Mouse (Mus musculus) megakaryocyte, adult 5-6 weeks (primary cell): Measurements from ENCODE around the gene Prkch. TPM values are rescaled to one million over a fixed set of nuclear protein-coding genes. Genes with fewer than 3 reads are reported as not detected.

ENCODE experiments used
- ATAC-seq: 2 replicates; pipeline ENCODE4 v1.8.0; 2016; ENCODE audit warnings: mild to moderate bottlenecking, inconsistent platforms; ENCODE audit not compliant: poor library complexity, severe bottlenecking
- total RNA-seq, 2 experiments: library from RNA; stranded (forward) in 1 of 2; stranded (reverse) in 1 of 2; fragments of 153-499, 151-499 nt in 1 of 2; fragments of 221-1000, 200-1000 nt in 1 of 2; gene quantifications; 2 replicates each; pipeline versions ENCODE4 v1.2.3 to v1.2.4; 2015 to 2017

Prkch gene
- total RNA-seq, 2 experiments from 2014 or later, result 14.0 to 15.5 TPM

DNA sequence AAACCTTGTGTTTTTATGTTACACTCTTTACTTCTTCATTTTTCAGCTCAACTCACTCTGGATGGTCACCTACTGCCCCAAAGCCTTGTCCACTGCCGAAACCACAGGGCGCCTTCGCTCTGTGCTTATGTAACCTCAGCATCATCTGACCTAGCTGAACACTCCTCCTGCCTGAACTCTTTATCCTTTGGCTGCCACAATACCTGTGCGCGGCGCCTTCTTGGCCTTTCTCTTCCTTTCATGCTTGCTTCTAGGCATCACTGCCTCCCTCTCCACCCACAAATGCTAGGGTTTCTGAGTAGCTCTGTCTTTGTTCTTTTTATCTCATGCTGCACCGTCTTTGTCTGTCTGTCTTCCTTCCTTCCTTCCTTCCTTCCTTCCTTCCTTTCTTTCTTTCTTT, 3.8 kb upstream of the Prkch start:
- ATAC-seq, result no peak

DNA sequence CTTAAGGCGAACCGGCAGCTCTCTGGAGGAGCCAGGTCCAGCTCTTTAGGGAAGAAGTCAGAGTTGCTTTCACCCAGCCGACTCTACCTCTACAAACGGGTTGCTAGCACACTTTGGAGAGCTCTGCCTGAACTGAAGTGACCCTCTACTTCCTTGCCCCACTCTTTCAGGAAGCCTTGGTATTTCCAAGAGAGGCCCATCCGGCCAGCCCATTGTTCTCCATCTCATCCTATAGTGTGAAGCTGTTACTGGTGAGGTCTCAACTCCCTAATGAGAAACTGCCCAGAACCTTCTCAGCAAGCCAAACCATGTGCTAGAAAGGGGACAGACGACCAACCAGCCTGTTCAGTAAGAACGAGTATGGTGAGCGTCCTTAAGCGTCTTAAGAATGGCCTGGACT, 1.3 kb upstream of the Prkch start:
- no peak for ATAC-seq

DNA sequence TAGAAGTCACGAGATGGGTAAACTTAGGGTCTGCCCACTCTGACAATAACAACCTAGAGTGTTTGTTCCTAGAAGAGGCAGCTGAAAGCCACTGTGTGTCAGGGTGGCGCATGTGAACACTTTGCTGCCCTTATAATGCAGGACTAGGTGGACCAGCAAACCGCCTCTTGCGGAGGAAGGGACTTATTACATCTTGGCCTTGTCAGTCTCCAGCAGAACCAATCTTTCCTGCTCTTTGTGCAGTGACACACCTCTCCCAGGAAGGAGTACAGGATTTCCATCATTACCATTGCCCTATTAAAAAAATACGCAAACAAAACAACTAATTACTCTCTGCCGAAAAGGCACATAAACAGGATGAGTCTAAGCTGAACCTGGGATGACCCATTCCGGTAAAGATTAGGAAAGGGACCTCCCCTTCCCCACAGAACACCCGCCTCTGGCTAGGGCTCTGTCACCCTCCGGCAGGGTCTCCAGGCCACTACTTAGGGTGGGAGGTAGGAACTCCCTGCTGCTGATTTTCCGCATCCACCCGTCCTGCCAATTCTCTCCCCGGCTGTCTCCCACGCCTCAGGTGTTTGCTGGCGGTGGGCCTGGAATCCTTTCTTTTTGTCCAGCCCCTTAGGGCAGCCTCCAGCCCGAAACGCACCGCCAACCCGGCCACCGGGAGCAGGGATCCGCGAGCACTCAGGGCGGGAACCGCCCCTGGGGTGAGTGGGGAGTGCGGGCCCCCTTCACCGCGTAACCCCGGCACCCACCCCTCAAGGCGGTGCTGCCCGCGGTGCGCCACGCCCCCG, 585 bp upstream of the Prkch start:
- no peak for ATAC-seq

DNA sequence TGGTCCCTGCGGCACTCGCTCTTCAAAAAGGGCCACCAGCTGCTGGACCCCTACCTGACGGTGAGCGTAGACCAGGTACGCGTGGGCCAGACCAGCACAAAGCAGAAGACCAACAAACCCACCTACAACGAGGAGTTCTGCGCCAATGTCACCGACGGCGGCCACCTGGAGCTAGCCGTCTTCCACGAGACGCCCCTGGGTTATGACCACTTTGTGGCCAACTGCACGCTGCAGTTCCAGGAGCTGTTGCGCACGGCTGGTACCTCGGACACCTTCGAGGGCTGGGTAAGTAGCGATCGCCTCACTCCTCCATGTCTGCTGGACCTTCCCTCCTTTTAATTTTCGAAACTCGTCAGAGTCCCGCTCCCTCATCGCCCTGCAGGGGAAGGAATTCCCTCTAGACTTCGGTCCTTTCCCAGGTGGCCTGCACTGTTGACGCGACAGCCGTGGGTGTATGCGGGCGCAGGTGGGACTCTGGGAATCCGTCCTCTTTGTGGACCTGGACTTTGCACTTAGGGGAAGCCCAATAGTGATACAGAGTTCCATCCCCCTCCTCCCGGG, 725 bp downstream of the Prkch start:
- no peak for ATAC-seq

DNA sequence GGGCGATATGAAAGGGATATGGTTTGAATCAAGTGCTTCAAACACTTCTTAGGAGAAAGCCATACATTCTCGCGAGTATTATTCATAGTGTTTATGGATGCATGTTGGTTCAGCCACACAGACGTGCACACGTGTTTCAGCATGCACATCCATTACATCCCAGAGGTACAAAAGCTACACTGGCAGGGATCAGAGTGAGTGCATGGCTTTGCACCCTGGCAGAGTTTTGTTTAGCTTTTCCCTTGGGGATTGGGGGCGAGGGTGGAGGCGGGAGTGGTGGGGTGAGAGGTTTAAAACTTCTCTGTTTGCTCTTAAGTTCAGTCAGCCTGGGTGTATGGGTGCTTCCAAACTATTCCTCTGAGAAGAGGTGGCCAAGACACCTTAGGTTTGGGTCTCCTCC, 1.3 kb downstream of the Prkch start:
- no peak for ATAC-seq

DNA sequence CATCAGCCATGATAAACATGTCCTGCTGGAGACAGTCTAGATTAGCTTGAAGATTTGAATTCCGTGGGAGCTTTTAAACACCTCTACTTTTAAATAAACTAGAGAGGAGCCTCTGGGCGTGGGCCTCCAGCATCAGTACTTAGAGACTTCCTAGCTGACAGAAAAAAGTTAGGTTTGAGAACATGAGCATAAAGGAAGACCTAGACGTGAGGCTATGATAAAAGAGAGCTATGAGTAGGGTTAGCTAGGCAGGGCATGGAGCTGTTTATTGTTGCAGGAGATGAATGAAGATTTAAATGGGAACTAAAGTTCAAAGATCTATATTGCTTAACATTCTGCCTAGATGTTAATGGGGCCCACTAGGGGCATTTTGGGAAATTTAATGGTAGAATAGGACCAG, 2.7 kb downstream of the Prkch start:
- ATAC-seq, result no peak

DNA sequence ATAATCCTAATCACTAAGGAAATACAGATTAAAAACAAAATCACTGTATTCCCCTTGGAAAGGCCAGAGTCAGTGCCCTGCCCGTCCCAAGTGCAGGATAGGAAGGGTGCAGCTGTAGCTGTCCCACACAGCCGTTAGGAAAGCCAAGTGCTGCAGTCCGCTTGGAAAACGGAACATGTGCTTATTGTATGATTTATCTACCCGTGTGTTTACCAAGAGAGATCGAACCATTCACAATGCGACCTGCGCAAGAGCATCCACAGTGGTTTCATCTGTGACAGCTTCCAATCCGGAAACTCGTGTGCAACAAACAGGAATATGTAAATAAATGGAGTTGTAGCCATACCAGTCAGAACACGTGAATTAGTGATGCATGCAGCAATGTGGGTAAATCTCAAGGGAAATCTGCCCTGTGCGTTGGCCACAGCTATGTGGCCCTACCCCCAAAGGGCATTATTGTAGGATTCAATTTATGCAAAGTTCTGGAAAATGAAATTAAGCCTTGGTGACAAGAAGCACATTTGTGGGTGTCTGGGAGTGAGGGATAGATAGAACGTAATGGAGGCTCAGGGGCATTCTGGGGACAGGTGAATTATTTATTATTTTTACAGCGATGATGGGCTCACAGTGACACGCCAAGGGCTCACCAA, 6.2 kb downstream of the Prkch start:
- ATAC-seq, result no peak

DNA sequence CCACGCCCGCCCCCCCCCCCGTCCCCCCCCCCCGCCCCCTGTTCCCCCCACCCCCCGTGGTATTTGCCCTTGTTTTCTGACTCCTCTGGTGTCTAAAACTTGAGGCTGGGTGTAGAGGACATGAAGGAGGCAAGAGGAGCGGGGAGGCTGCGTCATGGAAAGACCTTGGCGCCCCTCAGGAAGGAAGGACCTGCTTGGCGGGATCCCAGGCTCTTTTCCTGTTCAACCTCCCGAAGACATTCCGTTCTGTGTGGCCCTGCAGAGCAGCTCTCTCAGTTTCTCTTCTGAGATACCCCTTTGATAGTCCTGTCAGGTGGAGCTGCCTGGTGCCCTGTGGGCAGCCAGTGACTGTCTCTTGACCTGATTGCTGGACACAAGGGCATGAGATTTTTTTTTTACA, 7.0 kb downstream of the Prkch start:
- ATAC-seq, result no peak

DNA sequence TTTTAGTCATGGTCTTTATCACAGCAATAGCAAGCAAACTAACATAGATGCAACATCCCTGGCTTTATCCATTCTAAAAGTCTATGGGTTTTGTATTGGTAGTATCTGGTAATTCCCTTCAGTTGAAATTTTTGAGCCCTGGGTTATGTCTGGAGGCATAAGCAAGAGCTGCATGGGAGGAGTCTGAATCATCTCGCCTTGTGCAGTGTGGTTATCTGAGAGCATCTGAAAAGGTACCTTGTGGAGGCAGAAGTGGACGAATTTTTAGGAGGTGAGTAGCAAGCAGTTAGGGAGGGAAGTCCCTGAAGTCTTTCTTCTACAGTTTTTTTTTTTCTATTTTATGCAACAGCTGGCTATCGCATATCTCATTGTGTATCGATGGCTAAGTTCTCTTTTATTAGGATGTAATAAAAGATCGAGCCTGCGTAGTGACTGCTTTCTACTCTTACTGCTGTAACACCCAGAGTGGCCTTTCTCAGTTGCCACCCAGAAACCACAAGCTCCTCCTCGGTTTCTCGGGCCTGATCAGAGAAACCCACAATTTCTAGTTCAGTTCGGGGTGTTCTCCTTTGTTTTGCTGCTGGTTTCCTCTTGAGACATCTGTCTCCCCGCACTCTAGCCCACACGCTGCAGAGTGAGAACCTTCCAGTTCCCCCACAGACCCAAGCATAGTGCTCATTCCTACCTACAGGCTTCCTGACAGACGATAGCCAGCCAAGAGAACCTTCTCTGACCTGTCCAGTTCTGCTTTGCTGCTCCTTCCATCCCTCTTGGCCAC, 8.6 kb downstream of the Prkch start:
- ATAC-seq, result peak; percentile 65

DNA sequence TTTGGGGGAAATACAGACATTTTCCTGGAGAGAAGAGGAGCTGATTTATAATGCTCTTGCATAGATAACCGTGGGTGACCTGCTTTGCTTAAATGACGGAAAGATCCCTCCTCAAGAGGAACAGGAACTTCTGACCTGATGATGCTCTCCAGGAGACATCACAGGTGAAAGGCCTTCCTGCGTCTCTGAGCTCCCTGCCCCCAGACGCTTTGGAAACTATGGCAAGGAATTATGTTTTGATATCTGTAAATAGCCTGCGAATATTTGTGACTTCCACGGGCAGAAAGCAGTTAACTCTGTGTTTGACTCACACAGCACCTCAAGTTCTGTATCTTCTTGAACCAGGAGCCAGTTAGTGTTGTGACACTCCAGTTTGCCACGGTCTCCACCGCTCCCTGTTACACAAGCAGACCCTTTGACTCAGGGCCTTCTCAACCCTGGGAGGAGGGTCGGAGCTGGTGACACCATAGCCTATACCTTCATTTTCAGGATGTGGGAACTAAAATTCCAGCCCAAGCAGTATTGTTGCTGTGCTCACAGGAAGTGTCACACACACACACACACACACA, 9.7 kb downstream of the Prkch start:
- ATAC-seq, result peak; percentile 19

DNA sequence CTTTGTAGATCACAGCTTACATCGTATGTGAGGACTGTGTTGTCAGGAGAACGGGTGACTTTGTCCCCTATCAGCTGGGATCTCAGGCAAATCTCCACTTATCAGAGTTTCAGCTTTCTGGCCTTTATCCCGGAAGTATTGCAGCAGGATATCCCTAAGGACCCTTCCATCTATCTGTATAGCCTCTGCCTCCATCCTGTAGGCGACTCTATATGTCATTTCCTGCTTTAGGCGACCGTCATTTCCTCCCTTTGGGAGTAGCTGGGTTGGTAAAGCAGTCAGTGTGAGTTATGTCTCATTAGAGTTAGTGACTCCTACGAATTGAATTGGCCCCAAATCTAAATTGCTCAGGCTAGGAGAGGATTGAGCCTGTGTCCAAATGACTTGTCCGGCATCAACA, 10.6 kb downstream of the Prkch start:
- no peak for ATAC-seq

DNA sequence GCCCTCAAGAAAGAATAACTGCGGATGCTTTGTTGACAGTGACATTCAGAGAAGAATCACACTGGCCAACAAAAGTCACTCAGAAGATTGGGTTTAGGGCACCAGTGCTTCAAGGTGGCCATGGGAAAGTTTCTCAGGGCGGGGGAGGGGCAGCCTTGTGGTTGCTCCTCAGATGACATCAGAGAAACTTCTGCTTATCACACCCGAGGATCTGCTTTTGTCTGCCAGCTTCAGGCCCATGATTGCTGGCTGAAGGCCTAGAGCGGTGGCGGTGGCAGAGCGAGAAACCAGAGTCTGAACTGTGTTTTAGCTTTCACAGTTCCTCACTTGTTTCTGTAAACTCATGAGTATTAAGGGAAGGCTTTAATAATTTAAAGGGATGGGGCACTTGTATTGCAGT, 13.6 kb downstream of the Prkch start:
- peak; percentile 75 for ATAC-seq

DNA sequence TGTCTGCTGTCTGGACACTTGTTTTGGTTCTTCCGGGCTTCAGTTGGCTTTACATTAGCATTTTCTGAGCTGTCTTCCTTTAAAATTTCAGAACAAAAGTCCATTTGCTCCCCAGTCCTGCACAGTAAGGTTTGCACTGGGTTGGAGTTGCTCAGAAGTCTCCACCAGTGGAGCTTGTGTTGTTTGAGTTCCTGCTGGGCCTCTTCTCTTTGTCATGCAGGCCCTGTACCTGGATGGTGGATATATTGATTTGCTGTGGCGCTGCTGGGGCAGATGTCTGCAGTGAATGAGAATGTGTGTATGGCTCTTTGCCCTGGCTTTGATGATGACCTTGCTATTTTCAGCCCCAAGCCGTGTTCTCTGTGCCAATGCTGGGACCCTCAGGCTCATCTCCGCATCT, 15.9 kb downstream of the Prkch start:
- ATAC-seq, result no peak

DNA sequence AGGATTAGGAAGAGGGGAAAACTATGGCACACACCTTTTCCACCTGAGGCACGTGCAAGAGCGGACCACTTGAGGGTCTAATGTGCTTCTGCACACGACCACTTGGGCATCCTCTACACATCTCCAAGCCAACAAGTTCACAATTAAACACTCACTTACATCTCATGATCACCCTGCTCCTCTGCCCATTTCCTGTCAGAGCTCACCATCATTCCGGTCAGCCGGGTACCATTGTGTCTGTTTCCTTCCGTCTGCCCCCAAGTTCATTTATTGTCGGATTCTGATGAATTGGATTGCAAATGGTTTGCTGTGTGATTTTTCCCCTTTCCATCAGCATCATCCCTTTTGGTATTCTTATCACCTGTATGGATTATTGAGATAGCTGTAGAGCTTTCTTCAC, 18.4 kb downstream of the Prkch start:
- ATAC-seq, result no peak

DNA sequence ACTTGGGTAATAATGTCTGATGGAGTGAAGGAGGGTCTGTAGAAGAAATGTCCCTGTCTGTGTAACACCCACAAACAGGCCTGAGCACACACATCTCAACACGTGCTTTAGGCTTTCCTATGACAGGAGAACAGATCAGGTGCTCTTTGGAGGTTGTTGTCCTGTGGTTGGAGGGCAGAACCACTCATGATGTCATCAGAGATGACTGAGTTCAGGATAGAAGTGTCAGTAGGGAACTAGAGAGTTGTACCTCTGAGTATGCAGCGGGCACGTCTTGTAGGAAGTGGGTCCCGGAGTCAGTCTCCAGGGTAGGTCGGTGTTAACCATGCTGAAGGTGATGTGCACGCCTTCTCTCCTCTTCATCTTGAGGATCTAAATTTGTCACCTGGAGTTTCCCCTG, 19.1 kb downstream of the Prkch start:
- peak; percentile 50 for ATAC-seq

DNA sequence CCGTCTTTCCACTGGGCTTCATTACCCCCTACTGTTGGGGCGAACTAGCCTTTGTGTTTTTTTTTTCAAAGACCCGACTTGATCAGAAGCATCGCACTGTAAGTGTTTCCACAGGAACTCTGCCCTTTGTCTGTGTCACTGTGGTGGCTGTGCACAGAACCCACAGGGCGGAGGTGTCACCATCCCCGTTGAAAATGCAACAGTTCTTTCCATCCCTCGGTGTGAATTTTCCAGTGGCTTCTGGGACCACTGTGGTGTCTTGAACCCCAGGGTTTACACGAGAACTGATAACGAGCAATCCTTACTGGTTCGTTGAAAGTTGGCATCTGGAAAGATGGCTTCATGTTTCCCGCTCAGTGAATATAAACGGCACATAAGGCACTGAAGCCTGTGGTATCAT, 20.2 kb downstream of the Prkch start:
- peak; percentile 44 for ATAC-seq

DNA sequence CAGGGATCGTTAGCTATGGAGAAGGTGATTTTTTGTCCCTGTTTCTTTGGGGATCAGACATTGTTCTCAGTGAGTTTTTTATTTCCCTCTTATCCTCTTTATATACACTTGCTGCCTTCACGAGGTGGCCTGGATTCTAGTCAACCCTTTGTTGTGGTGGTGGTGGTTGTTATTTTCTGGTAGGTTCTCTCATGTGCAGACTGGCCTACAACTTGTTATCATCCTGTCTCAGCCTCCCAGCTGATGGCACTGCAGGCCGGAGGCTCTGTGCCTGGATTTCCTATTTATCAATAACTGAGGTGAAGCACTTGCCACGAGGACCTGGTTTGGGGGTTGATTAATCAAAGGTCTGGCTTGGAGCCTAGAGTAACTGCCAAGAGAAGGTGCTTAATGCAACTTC, 20.6 kb downstream of the Prkch start:
- ATAC-seq, result no peak

DNA sequence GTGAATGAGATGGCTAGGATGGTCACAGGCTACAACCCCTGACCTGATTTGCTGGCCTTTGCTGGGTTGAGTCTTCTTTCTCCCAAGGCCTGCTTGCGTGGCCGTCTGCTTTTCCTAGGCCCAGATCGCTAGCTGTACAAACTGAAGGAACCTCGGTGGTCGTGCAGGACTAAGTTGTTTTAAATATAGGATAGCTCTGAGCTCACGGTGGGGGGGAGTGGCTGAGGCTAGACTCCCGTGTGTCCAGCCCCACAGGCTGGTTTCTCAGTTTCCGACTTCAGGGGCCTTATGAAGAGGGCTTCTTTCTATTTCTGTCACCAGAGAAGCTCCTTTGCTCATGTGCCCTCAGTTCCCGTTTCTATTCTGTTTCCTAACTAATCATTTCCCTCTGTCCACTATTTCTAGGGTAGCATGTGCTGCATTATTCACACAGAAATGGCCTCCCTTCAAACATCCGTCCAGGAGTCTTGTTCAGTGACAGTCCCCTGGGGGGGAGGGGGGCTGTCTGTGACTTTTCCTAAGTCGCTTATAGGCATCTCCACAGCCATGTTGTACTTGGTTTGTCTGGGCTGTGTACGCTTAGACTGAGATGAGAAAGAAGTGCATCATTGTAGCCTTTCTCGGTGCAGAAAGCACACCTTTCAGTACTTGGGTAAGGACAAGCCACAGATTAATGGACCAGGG, 22.9 kb downstream of the Prkch start:
- peak; percentile 49 for ATAC-seq

DNA sequence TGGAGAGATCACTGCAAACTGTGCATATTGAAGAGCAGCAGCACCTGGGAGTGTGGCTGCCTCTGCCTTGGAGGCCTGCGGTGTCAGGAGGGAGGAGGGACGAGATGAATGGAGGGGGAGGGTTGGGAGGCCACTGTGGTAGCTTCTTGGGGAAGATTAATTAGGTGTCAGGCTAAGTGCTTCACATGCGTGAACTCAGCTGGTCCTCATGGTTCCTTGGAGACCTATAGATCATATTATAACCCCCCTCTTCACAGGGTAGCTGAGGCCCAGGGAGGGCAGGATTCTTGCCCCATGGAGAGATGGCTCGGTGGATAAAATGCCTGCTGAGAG, 23.4 kb downstream of the Prkch start:
- ATAC-seq, result no peak

DNA sequence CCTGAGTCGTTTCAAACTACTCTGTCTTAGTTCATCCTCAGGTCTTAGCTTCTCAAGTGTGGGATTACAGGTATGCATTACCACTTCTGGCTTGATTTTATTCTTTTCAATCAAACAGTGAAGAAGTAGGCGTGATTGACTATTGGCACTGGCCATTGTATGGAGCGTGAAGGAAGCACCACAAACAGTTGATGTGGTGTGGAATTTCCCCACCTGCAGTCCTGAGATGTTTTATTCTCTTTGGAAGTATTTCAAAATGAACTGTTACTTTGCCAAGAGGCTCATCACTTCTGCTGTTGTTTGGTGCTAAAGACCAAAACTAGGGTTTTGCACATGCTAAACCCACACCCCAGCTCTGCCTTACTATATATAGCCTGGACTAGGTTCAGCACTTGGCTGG, 24.7 kb downstream of the Prkch start:
- ATAC-seq, result no peak
